Mouse (Mus musculus) erythroblast, adult 5-6 weeks (primary cell): ENCODE measurements around the gene Adam6a. TPM values are rescaled to one million over a fixed set of nuclear protein-coding genes. Genes with fewer than 3 reads are reported as not detected.
"Not testable (repeated sequence)": the region's sequence is repeated elsewhere in the genome, so short reads cannot be mapped to it uniquely, and the experiment has no call there.

Source experiments
- ATAC-seq: replicated peaks from 2 replicates; pipeline ENCODE4 v1.8.0; 2016; ENCODE audit warnings: moderate number of reproducible peaks, mild to moderate bottlenecking, moderate TSS enrichment, inconsistent platforms; ENCODE audit not compliant: poor library complexity, low FRiP score, severe bottlenecking
- total RNA-seq, 2 experiments: library from RNA; stranded (forward) in 1 of 2; stranded (reverse) in 1 of 2; fragments of 150-400 nt in 1 of 2; fragments of 200-764, 138-1000 nt in 1 of 2; gene quantifications; 2 replicates each; pipeline versions ENCODE4 v1.2.3 to v1.2.4; 2015 to 2017; ENCODE audit warnings: low replicate concordance in 2 of 2

Gene Adam6a
- not detected in 2 replicates for total RNA-seq (2015; ENCODE audit: low replicate concordance)
- not detected in 2 replicates for total RNA-seq (2017; ENCODE audit: low replicate concordance)

DNA sequence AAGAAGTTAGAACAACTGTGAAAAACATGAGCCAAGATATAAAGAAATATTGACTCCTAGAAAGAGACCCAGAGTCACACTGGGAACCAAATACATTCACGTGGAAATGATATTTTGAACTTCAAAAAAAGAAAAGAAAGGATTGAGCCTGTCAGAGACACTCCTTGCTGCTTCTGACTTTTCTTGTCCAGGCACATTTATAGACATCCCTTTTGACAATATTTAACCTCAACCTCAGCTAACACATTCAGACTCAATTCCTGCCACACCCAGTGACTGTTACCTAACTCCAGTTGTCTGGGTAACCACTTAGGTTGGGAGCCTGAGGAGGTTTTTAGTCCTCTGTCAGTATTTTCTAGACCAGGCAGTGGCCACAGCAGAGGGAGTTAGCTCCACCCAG is at the start of gene Adam6a:
Gene Adam6a (plus strand): TSS at position 301 of the 400 bp plus-strand sequence.
- ATAC-seq, result not testable (repeated sequence)

DNA sequence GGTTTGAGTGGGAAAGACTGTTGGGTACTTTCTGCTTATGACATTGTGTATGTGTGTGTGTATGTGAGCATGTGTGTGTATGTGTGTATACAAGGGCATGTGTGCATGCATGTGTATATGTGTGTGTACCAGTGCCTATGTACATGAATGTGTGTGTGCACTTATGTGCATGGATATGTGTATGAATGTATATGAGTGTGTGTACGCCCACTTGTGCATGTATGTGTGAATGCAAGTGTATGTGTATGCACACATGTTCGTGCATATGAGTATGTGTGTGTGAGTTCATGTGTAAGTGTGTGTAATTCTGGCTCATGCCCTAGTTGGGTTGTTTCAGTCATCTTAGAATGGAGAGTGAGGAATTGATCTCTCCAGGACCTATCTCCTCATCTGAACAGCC is 17.8 kb upstream of the Adam6a start:
- no peak for ATAC-seq

- ATAC-seq, result no peak
Measured at GRCm38 (mm10) chr12:113578241-113578640, 34.5 kb downstream of the Adam6a start.

DNA sequence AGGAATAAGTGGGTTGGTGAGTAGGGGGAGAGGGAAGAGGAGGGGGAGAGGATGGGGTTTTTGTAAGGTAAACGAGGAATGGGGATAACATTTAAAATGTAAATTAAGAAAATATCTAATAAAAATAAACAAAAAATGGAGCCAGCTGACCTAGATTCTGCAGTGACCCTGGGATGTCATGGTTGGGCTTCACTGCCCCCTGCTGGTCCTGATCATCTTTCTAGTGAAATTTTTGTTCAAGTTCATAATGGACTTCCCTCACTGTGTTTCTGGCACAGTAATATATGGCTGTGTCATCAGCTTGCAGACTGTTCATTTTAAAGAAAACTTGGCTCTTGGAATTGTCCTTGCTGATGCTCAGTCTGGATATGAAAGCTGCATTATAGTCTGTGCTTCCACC is 44.3 kb downstream of the Adam6a start:
- no peak for ATAC-seq

Other genes with a start within 250 kb of the Adam6a start
- not detected in 2 replicates for gene Adam6b, start 54.4 kb upstream of the Adam6a start, total RNA-seq (2015; ENCODE audit: low replicate concordance)
- not detected in 2 replicates for gene Adam6b, start 54.4 kb upstream of the Adam6a start, total RNA-seq (2017; ENCODE audit: low replicate concordance)